Mouse (Mus musculus): ENCODE measurements around the gene Elmsan1. TPM values are rescaled to one million over a fixed set of nuclear protein-coding genes. Genes with fewer than 3 reads are reported as not detected.

Gene Elmsan1
- polyA plus RNA-seq, 1 experiment from 2014 or later = 15.9 TPM

DNA sequence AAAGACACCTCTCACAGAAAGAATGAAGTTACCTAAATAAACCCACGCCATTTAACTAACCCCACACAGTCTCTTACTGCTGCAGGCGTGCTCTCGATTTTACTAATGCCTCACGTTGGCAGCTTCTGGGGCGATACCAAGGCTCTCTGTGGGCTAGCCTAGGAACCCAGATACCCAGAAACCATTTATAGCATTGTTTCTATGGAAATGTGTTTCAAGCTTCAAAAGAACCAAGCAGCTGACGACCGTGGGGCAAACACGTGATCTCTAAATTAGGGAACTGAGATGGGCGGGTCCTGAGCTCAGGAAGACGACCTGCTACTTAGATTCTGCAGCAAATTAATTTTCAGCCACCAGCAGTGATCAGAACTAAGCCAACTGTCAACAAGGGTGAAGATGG lies 16.1 kb downstream of the Elmsan1 start:
- no peak overlapping the region for H3K9ac ChIP-seq
- WGBS = 67% methylated on average over 10 of the region's 10 CpGs
- no peaks in the 10 kb centered on the region for H3K9me3 ChIP-seq (replicated peaks)
- no peaks in the 10 kb centered on the region for H3K36me3 ChIP-seq
- H3K27ac ChIP-seq (replicated peaks) = peak overlapping the region; percentile 63
- no peak overlapping the region for H3K4me3 ChIP-seq (replicated peaks)
- ATAC-seq (ENCODE audit: insufficient number of reproducible peaks, low FRiP score, low TSS enrichment, low read depth) = no peak
- no peak overlapping the region for H3K4me2 ChIP-seq (replicated peaks)
- H3K4me1 ChIP-seq = peaks cover 51% of the 10 kb centered on the region
- H3K27me3 ChIP-seq = no peaks in the 10 kb centered on the region

GRCm38 (mm10) chr12:84201686-84202484 lies 16.8 kb downstream of the Elmsan1 start:
- H3K27me3 ChIP-seq = no peaks in the 10 kb centered on the region
- peaks cover 49% of the 10 kb centered on the region for H3K4me1 ChIP-seq
- H3K4me3 ChIP-seq (replicated peaks) = no peak overlapping the region
- ATAC-seq (ENCODE audit: insufficient number of reproducible peaks, low FRiP score, low TSS enrichment, low read depth) = no peak
- no peaks in the 10 kb centered on the region for H3K9me3 ChIP-seq (replicated peaks)
- no peak overlapping the region for H3K9ac ChIP-seq
- H3K27ac ChIP-seq (replicated peaks) = peak overlapping the region; percentile 63
- no peak overlapping the region; the same call in 1 of the 2 replicates for H3K4me2 ChIP-seq (replicated peaks)
- H3K36me3 ChIP-seq = no peaks in the 10 kb centered on the region
- WGBS = 71% methylated on average over 18 of the region's 18 CpGs

DNA sequence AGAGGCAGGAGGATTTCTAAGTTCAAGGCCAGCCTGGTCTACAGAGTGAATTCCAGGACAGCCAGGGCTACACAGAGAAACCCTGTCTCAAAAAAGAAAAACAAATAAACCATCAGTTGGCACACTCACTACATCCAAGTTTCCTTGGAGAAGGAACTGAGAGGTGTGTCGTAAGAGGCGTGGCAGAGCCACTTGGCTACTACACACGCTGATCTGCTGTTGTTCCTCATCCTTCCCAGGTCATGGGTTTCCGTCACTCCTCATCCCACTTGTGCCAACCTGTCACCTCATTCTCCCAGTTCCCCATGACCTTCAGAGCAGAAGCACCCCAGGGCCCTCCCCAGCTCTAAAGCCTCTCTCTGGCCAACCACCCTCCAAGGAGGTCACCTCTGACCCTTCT lies 17.5 kb downstream of the Elmsan1 start:
- Histone ChIP-seq H3K4me2 (replicated peaks) (no peak overlapping the region), H3K27me3 (no peaks in the 10 kb centered on the region), H3K4me1 (peaks cover 49% of the 10 kb centered on the region), H3K4me3 (replicated peaks) (no peak overlapping the region), H3K9ac (no peak overlapping the region), H3K36me3 (no peaks in the 10 kb centered on the region), H3K27ac (replicated peaks) (no peak overlapping the region), H3K9me3 (replicated peaks) (no peaks in the 10 kb centered on the region)
- no peak for ATAC-seq (ENCODE audit: insufficient number of reproducible peaks, low FRiP score, low TSS enrichment, low read depth)
- WGBS = 87% methylated on average over 4 of the region's 4 CpGs

GRCm38 (mm10) chr12:84198880-84199279 lies 19.8 kb downstream of the Elmsan1 start:
- Histone ChIP-seq H3K36me3 (no peaks in the 10 kb centered on the region), H3K27ac (replicated peaks) (0 out of 2 replicates have a peak overlapping the region, but pooled peaks have one; percentile 17), H3K4me2 (replicated peaks) (no peak overlapping the region), H3K27me3 (no peaks in the 10 kb centered on the region), H3K4me1 (peaks cover 65% of the 10 kb centered on the region), H3K4me3 (replicated peaks) (no peak overlapping the region), H3K9ac (no peak overlapping the region), H3K9me3 (replicated peaks) (no peaks in the 10 kb centered on the region)
- 73% methylated on average over 10 of the region's 10 CpGs for WGBS
- no peak for ATAC-seq (ENCODE audit: insufficient number of reproducible peaks, low FRiP score, low TSS enrichment, low read depth)

DNA sequence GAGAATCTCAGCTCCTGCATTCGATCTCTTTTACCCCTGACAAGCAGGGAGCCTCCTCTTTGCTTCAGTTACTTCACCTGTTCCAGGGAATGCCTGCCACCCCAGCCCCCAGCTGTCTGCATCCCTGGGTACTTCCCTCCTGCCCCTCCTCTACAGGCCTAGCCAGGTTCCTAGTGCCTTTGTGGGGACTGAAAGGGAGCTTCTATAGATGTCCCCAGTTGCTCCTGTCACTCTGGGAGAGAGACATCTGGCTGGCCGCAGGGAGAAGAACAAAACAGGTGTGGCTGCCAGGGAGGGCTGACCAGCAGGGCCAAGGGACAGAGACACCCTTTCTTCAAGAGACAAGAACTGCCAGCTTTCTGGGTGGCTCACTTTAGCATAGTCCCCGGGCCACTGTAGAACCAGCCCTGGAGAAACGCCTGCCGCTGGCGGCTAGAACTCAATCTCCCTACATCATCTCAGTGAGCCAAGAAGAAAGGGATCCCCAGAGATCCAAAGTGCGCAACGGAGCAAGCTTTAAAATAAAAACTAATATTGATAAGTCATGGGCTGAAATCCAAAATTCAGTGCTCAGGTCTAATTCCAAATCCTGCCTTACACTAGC lies 20.5 kb downstream of the Elmsan1 start:
- no peaks in the 10 kb centered on the region for H3K27me3 ChIP-seq
- no peaks in the 10 kb centered on the region for H3K9me3 ChIP-seq (replicated peaks)
- H3K4me1 ChIP-seq = peaks cover 58% of the 10 kb centered on the region
- no peak overlapping the region for H3K9ac ChIP-seq
- no peak for ATAC-seq (ENCODE audit: insufficient number of reproducible peaks, low FRiP score, low TSS enrichment, low read depth)
- WGBS = 58% methylated on average over 8 of the region's 8 CpGs
- H3K4me3 ChIP-seq (replicated peaks) = no peak overlapping the region
- H3K36me3 ChIP-seq = no peaks in the 10 kb centered on the region
- no peak overlapping the region for H3K4me2 ChIP-seq (replicated peaks)
- 0 out of 2 replicates have a peak overlapping the region, but pooled peaks have one; percentile 48 for H3K27ac ChIP-seq (replicated peaks)

DNA sequence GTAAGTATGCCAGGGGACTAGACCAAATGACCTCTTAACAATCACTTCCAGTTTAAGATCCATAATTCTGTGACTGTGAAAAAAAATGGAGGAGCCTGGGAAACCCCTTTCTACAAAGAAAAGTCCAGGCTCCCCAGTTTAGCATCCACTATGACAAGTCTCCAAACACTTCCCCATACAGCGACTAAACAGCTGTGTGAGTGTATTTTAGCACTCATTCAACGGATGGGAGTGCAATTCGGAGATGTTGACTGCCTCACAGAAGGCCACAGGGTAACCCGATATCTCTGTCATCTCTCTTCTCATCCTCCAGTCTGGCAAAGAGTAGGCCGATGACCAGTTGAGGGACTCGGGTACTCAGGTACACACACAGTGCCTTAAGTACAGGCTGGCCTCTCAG lies 23.5 kb downstream of the Elmsan1 start:
- 33% methylated on average over 6 of the region's 6 CpGs for WGBS
- peaks cover 75% of the 10 kb centered on the region for H3K4me1 ChIP-seq

DNA sequence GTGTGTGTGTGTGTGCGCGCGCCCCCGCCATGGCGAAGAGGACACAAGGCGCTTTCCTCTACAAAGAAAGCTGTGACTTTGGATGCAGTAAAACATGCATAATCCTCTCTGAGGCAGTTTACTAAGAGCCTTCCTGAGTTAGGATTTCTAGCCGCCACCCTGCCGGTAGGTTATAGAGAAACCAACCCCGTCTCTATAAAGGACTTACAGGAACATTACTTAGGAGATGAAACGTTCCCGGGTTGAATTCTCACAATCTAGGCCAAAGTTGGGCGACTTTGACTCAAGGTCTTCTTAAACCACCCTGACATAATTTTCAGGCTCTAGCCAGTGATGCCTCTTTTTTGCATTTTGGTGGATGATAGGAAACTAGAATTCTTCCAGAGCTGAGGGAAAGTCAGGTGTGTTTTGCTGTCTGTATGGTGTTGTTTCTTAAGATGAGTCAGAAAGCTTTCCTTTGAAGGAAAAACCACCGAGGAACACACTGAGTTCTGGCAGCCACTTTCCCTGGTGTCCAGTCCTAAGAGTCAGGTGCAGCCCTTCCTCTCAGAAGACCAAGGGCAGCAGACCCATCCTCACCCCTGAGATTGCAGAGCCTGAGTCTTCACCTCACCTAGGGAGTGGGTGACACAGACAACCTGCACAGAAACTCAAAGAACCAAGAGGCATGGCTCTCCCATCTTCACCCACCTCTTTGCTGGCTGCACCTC lies 24.1 kb downstream of the Elmsan1 start:
- Histone ChIP-seq H3K9ac (no peak overlapping the region), H3K9me3 (replicated peaks) (no peaks in the 10 kb centered on the region), H3K27me3 (no peaks in the 10 kb centered on the region), H3K36me3 (no peaks in the 10 kb centered on the region), H3K4me1 (peaks cover 81% of the 10 kb centered on the region), H3K27ac (replicated peaks) (peak overlapping the region; percentile 99), H3K4me2 (replicated peaks) (peak overlapping the region; percentile 91), H3K4me3 (replicated peaks) (peak overlapping the region; percentile 77)
- no peak; the same call in 1 of the 2 replicates for ATAC-seq (ENCODE audit: insufficient number of reproducible peaks, low FRiP score, low TSS enrichment, low read depth)
- 3% methylated on average over 13 of the region's 13 CpGs for WGBS

More for the DNA sequence above, 23.5 kb downstream of the Elmsan1 start:
- no peaks in the 10 kb centered on the region for H3K36me3 ChIP-seq
- H3K9me3 ChIP-seq (replicated peaks) = no peaks in the 10 kb centered on the region
- H3K27me3 ChIP-seq = no peaks in the 10 kb centered on the region
- H3K4me3 ChIP-seq (replicated peaks) = no peak overlapping the region
- H3K27ac ChIP-seq (replicated peaks) = peak overlapping the region; percentile 99; the same call in 1 of the 2 replicates
- H3K9ac ChIP-seq = no peak overlapping the region
- H3K4me2 ChIP-seq (replicated peaks) = no peak overlapping the region
- no peak for ATAC-seq (ENCODE audit: insufficient number of reproducible peaks, low FRiP score, low TSS enrichment, low read depth)

GRCm38 (mm10) chr12:84193642-84194399 lies 24.9 kb downstream of the Elmsan1 start:
- ATAC-seq (ENCODE audit: insufficient number of reproducible peaks, low FRiP score, low TSS enrichment, low read depth) = peak; percentile 90
- H3K36me3 ChIP-seq = no peaks in the 10 kb centered on the region
- H3K4me1 ChIP-seq = peaks cover 84% of the 10 kb centered on the region
- no peaks in the 10 kb centered on the region for H3K27me3 ChIP-seq
- H3K4me3 ChIP-seq (replicated peaks) = peak overlapping the region; percentile 77
- peak overlapping the region; percentile 91 for H3K4me2 ChIP-seq (replicated peaks)
- H3K9me3 ChIP-seq (replicated peaks) = no peaks in the 10 kb centered on the region
- H3K27ac ChIP-seq (replicated peaks) = peak overlapping the region; percentile 99
- peak overlapping the region; percentile 88 for H3K9ac ChIP-seq
- WGBS = 0% methylated on average over 49 of the region's 49 CpGs

- WGBS = under 1% methylated on average over 98 of the region's 102 CpGs
- peaks cover 85% of the 10 kb centered on the region for H3K4me1 ChIP-seq
- peak overlapping the region; percentile 91 for H3K4me2 ChIP-seq (replicated peaks)
- H3K9me3 ChIP-seq (replicated peaks) = no peaks in the 10 kb centered on the region
- H3K9ac ChIP-seq = peak overlapping the region; percentile 88
- H3K4me3 ChIP-seq (replicated peaks) = peak overlapping the region; percentile 77
- peak overlapping the region; percentile 99 for H3K27ac ChIP-seq (replicated peaks)
- no peaks in the 10 kb centered on the region for H3K27me3 ChIP-seq
- peak; percentile 15; the same call in 1 of the 2 replicates for ATAC-seq (ENCODE audit: insufficient number of reproducible peaks, low FRiP score, low TSS enrichment, low read depth)
- no peaks in the 10 kb centered on the region for H3K36me3 ChIP-seq
These were observed 25.7 kb downstream of the Elmsan1 start for GRCm38 (mm10) chr12:84192741-84193641.

- WGBS = 4% methylated on average over 13 of the region's 13 CpGs
- H3K4me1 ChIP-seq = peaks cover 86% of the 10 kb centered on the region
- no peak for ATAC-seq (ENCODE audit: insufficient number of reproducible peaks, low FRiP score, low TSS enrichment, low read depth)
These were observed 26.4 kb downstream of the Elmsan1 start for GRCm38 (mm10) chr12:84192280-84192679.

More at GRCm38 (mm10) chr12:84192280-84192679, 26.4 kb downstream of the Elmsan1 start:
- Histone ChIP-seq H3K36me3 (no peaks in the 10 kb centered on the region), H3K27me3 (no peaks in the 10 kb centered on the region), H3K9ac (peak overlapping the region; percentile 88), H3K4me3 (replicated peaks) (peak overlapping the region; percentile 77), H3K4me2 (replicated peaks) (peak overlapping the region; percentile 91), H3K27ac (replicated peaks) (peak overlapping the region; percentile 99), H3K9me3 (replicated peaks) (no peaks in the 10 kb centered on the region)
